Mouse (Mus musculus): ENCODE data around the gene Slc35e2.

DNA sequence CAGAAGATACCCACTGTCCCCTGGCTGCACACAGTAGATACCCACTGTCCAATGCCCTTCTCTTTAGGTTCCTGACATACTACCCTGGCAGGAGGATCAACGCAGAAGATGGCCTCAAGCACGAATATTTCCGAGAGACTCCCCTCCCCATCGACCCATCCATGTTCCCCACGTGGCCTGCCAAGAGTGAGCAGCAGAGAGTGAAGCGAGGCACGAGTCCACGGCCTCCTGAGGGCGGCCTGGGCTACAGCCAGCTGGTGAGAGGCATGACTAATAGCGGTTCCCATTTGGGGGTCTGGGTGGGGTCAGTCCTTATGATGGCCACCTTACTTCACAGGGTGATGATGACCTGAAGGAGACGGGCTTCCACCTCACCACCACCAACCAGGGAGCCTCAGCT lies 48.1 kb downstream of the Slc35e2 start:
- TF ChIP-seq CTCF (IDR thresholded peaks at IDR 0.05; ENCODE audit: extremely low read depth, insufficient read depth, low read length) (no peak), POLR2A (IDR thresholded peaks at IDR 0.05; ENCODE audit: extremely low read depth, insufficient read depth, low read length) (no peak)

Data from cortical plate, adult 2 months (tissue).